Comparison of ENCODE assay signal across 20 mouse cellular contexts in the genomic region with DNA sequence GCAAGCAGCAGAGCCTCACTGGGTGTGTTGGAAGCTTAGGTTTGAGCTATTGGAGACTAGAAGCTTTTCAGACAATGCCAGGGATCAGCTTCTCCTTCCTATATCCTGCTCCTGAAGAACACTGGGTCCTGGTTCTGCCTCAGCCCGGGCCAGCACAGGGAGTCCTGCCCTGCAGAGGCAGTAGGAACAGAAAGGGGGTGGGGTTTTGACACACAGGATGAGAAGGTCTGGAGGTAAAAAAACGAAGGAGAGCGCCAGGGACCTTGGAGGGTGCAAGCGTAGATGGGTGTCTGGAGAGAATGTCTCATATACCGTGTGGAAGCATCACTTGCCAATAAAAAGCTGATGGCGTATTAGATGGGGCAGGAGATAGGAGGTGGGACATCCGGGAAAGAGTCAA. TPM values are rescaled to one million over a fixed set of nuclear protein-coding genes. Genes with fewer than 3 reads are reported as not detected.
DNase-seq lines count a peak whose midpoint lies in the region; ATAC-seq and TF ChIP-seq lines count a peak whose summit lies in the region.
"Had no signal": no experiment of that assay in that cellular context is flagged by ENCODE, and none has a peak within 500 bp of the region (broad histone marks: within the 10 kb centered on the region; RNA-seq: fewer than 3 reads in every experiment).

No protein-coding gene starts in this region.

- no peak for TF ChIP-seq CTCF in hindbrain, postnatal 0 days (IDR thresholded peaks at IDR 0.05; ENCODE audit: low read depth)

- peaks cover 53% of the 10 kb centered on the region for H3K4me1 ChIP-seq in liver, embryonic 13.5 days (replicated peaks)
- peaks cover 49% of the 10 kb centered on the region for H3K4me1 ChIP-seq in liver, embryonic 12.5 days
- no peaks in the 10 kb centered on the region for H3K4me1 ChIP-seq in hindbrain, postnatal 0 days (ENCODE audit: insufficient read depth, low read length)

- ATAC-seq in liver, embryonic 13.5 days (ENCODE audit: low read depth): no peak
- ATAC-seq in liver, embryonic 12.5 days: no peak
- ATAC-seq in hindbrain, postnatal 0 days: no peak
- ATAC-seq: forebrain, embryonic 13.5 days; lung, postnatal 0 days had no signal

- DNase-seq in gastrocnemius, postnatal 10 days: peak; percentile 2
- DNase-seq in gastrocnemius, adult 18-20 months (ENCODE audit: low spot score): no peak
- DNase-seq in liver, embryonic 13.5 days: no peak
- peak; percentile 4 for DNase-seq in urinary bladder, adult 2 months (ENCODE audit: low spot score)
- no peak for DNase-seq in urinary bladder, adult 18-20 months (ENCODE audit: low spot score in 2 of 2)
- DNase-seq in hindbrain, postnatal 0 days (ENCODE audit: low spot score): no peak
- DNase-seq: cerebellum, adult 2 months; cerebellum, postnatal 36 days; gastrocnemius, postnatal 14 days; kidney, adult 18-20 months; kidney, postnatal 14 days had no signal

- H3K36me3 ChIP-seq in liver, embryonic 13.5 days: no peaks in the 10 kb centered on the region
- peaks cover 5% of the 10 kb centered on the region for H3K36me3 ChIP-seq in liver, embryonic 12.5 days
- H3K36me3 ChIP-seq in hindbrain, postnatal 0 days (ENCODE audit: insufficient read depth, low read length): no peaks in the 10 kb centered on the region
- H3K36me3 ChIP-seq: heart, embryonic 15.5 days; hindbrain, embryonic 10.5 days; limb, embryonic 12.5 days; midbrain, embryonic 12.5 days had no signal

- peak overlapping the region; percentile 10 for H3K27ac ChIP-seq in liver, embryonic 13.5 days
- H3K27ac ChIP-seq in liver, embryonic 12.5 days: no peak overlapping the region; the same call in 1 of the 2 replicates
- H3K27ac ChIP-seq in hindbrain, postnatal 0 days: no peak overlapping the region
- H3K27ac ChIP-seq: forebrain, embryonic 13.5 days; heart, adult 2 months; heart, embryonic 15.5 days; hindbrain, embryonic 10.5 days; limb, embryonic 12.5 days; midbrain, embryonic 12.5 days had no signal

- H3K9me3 ChIP-seq in liver, embryonic 13.5 days (replicated peaks): 0 out of 2 replicates have a peak, but pooled peaks cover 2% of the 10 kb centered on the region
- H3K9me3 ChIP-seq in liver, embryonic 12.5 days (replicated peaks): peaks cover 7% of the 10 kb centered on the region; the same call in 1 of the 2 replicates
- H3K9me3 ChIP-seq in hindbrain, postnatal 0 days (ENCODE audit: low read length): no peaks in the 10 kb centered on the region
- H3K9me3 ChIP-seq: forebrain, embryonic 13.5 days; heart, embryonic 15.5 days had no signal

- no peaks in the 10 kb centered on the region for H3K27me3 ChIP-seq in liver, embryonic 13.5 days
- H3K27me3 ChIP-seq in liver, embryonic 12.5 days (replicated peaks): no peaks in the 10 kb centered on the region
- no peaks in the 10 kb centered on the region for H3K27me3 ChIP-seq in hindbrain, postnatal 0 days (ENCODE audit: insufficient read depth, low read length)
- H3K27me3 ChIP-seq: CH12.LX; forebrain, embryonic 13.5 days; heart, embryonic 15.5 days; limb, embryonic 12.5 days; midbrain, embryonic 12.5 days had no signal

- H3K4me2 ChIP-seq in liver, embryonic 13.5 days: no peak overlapping the region
- no peak overlapping the region for H3K4me2 ChIP-seq in liver, embryonic 12.5 days
- H3K4me2 ChIP-seq in hindbrain, postnatal 0 days (ENCODE audit: low read depth, low read length): no peak overlapping the region
- H3K4me2 ChIP-seq: forebrain, embryonic 13.5 days; heart, embryonic 15.5 days; limb, embryonic 12.5 days; midbrain, embryonic 12.5 days had no signal

- H3K9ac ChIP-seq in liver, embryonic 13.5 days: 0 out of 2 replicates have a peak overlapping the region, but pooled peaks have one; percentile 33
- H3K9ac ChIP-seq in liver, embryonic 12.5 days: no peak overlapping the region
- no peak overlapping the region for H3K9ac ChIP-seq in hindbrain, postnatal 0 days (replicated peaks; ENCODE audit: low read length)
- H3K9ac ChIP-seq: forebrain, embryonic 13.5 days; heart, embryonic 15.5 days; limb, embryonic 12.5 days; midbrain, embryonic 12.5 days had no signal

- 81% methylated on average over 7 of the region's 7 CpGs for WGBS in liver, embryonic 13.5 days (ENCODE audit: insufficient replicate concordance)
- WGBS in liver, embryonic 12.5 days (ENCODE audit: insufficient replicate concordance): 80% methylated on average over 7 of the region's 7 CpGs
- 90% methylated on average over 7 of the region's 7 CpGs for WGBS in hindbrain, postnatal 0 days

- H3K4me3 ChIP-seq in liver, embryonic 13.5 days (replicated peaks): no peak overlapping the region
- no peak overlapping the region for H3K4me3 ChIP-seq in liver, embryonic 12.5 days
- H3K4me3 ChIP-seq in hindbrain, postnatal 0 days (ENCODE audit: low read length): no peak overlapping the region
- H3K4me3 ChIP-seq: forebrain, embryonic 13.5 days; heart, adult 2 months; heart, embryonic 15.5 days; hindbrain, embryonic 10.5 days; limb, embryonic 12.5 days; midbrain, embryonic 12.5 days had no signal

RNA-seq across cellular contexts. Expression of gene Zfp36l2, which starts 11.3 kb away (rescaled TPM):
- total RNA-seq in gastrocnemius, postnatal 10 days (2021): 10 to 100 TPM; 26.2 to 32.6 TPM
- total RNA-seq in gastrocnemius, adult 18-20 months (2021): 10 to 100 TPM in 1 of 2 experiments, 1 to 10 TPM in 1; 7.4 to 10.8 TPM
- polyA plus RNA-seq in liver, embryonic 13.5 days (2015; fragmentation: Nextera tagmentation; extraction: Ambion mirVana): 8.9 and 10.0 TPM in 2 replicates
- 19.5 and 20.0 TPM in 2 replicates for polyA plus RNA-seq in liver, embryonic 12.5 days (2016; fragmentation: Nextera tagmentation; extraction: Ambion mirVana)
- polyA plus RNA-seq in urinary bladder, adult 2 months (2012; rRNA removed): 67.9 and 84.3 TPM in 2 replicates
- total RNA-seq in hindbrain, postnatal 0 days (2014; rRNA removed): 13.3 and 16.7 TPM in 2 replicates
- 5.4 and 5.5 TPM in 2 replicates for polyA plus RNA-seq in hindbrain, postnatal 0 days (2015; fragmentation: Nextera tagmentation; extraction: Ambion mirVana)

Comparison
In these comparisons a context has a peak if more than half of its experiments do, and no peak if none do; other contexts are left out.
1. DNase-seq: peak in gastrocnemius, postnatal 10 days (single experiment) and urinary bladder, adult 2 months (single experiment); none in gastrocnemius, adult 18-20 months (single experiment), liver, embryonic 13.5 days (single experiment), urinary bladder, adult 18-20 months (0 of 2) and hindbrain, postnatal 0 days (single experiment).